Mouse (Mus musculus) subcutaneous adipose tissue, adult 2 months (tissue): ENCODE measurements around the gene Olfr340. TPM values are rescaled to one million over a fixed set of nuclear protein-coding genes. Genes with fewer than 3 reads are reported as not detected.

Experiments used
- polyA plus RNA-seq: library from polyadenylated mRNA; depleted of rRNA; stranded (reverse); fragments of >200 nt; gene quantifications from 2 replicates; pipeline ENCODE4 v1.2.3, GENCODE M21; 2012; ENCODE audit warnings: low replicate concordance; rRNA removed

Gene Olfr340
- not detected in 2 replicates for polyA plus RNA-seq

GRCm38 (mm10) chr2:36452287-36452686 is at the start of gene Olfr340:
TSS of gene Olfr340 (plus strand) at chr2:36452587.

GRCm38 (mm10) chr2:36418647-36419046 is 33.7 kb upstream of the Olfr340 start, which contains the start of gene Olfr339:
TSS of gene Olfr339 (plus strand) at chr2:36418947.

GRCm38 (mm10) chr2:36482368-36482767 is 30.0 kb downstream of the Olfr340 start, which contains the start of gene Olfr341:
TSS of gene Olfr341 (minus strand) at chr2:36482468.

Other genes with a start within 250 kb of the Olfr340 start
- 27.4 and 27.5 TPM in 2 replicates for gene Ptgs1, start 222.2 kb upstream of the Olfr340 start, polyA plus RNA-seq
- not detected in 2 replicates for gene Olfr338, start 79.1 kb upstream of the Olfr340 start, polyA plus RNA-seq
- not detected in 2 replicates for gene Olfr339, start 33.6 kb upstream of the Olfr340 start, polyA plus RNA-seq
- gene Olfr341, start 29.9 kb downstream of the Olfr340 start, polyA plus RNA-seq: not detected in 2 replicates
- gene Olfr342, start 72.4 kb downstream of the Olfr340 start, polyA plus RNA-seq: not detected in 2 replicates
- gene Olfr344, start 114.1 kb downstream of the Olfr340 start, polyA plus RNA-seq: not detected in 2 replicates
- not detected in 2 replicates for gene Olfr345, start 187.5 kb downstream of the Olfr340 start, polyA plus RNA-seq
- gene Olfr346, start 233.2 kb downstream of the Olfr340 start, polyA plus RNA-seq: not detected in 2 replicates